Mouse (Mus musculus) lung, postnatal 0 days (tissue): ENCODE data around the gene Zfp319.

ENCODE experiments used
- CTCF ChIP-seq: IDR thresholded peaks from 2 replicates; pipeline ENCODE4 v1.5.1; 2016; ENCODE audit warnings: antibody characterized with exemption, mild to moderate bottlenecking
- EP300 ChIP-seq: IDR thresholded peaks from 2 replicates; pipeline ENCODE4 v1.6.1; 2016; ENCODE audit warnings: antibody characterized with exemption, mild to moderate bottlenecking, control low read depth

DNA sequence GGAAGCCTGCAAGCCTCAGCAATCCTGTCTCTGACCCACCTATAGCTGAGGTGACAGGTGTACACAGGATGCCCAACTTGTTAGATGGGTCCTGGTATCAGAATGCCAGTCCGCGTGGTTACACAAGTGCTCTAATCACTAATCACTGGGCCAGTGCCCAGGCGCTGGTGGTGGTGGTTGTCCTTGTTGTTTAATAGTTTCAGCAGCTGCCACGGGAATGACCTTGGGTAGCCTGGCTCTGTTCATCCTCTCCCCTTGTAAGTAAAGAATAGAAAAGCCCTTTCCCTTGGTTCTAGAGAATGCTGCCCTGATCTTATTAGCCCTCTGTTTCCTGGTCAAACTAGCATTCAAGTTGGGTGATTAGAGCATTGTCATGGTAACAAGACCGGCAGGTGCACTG is 10.0 kb upstream of the Zfp319 start:
- no peak for TF ChIP-seq CTCF
- no peak for TF ChIP-seq EP300
